7 mouse cellular contexts compared by ENCODE assay signal in genomic region chr2:45184704-45185620, GRCm38 (mm10).
A peak's percentile ranks its signal among the peaks of the same experiment; 100 is the strongest.
DNase-seq lines count a peak whose midpoint lies in the region; ATAC-seq and TF ChIP-seq lines count a peak whose summit lies in the region.

No protein-coding gene starts in this region.

- no peaks in the 10 kb centered on the region for H3K36me3 ChIP-seq in embryonic facial prominence, embryonic 12.5 days
- no peaks in the 10 kb centered on the region for H3K36me3 ChIP-seq in hindbrain, embryonic 12.5 days
- no peaks in the 10 kb centered on the region for H3K36me3 ChIP-seq in liver, embryonic 11.5 days (ENCODE audit: control insufficient read depth, insufficient read depth, low read length)
- H3K36me3 ChIP-seq in midbrain, postnatal 0 days (ENCODE audit: insufficient read depth, low read length), result no peaks in the 10 kb centered on the region

- no peak overlapping the region for H3K9ac ChIP-seq in embryonic facial prominence, embryonic 12.5 days
- H3K9ac ChIP-seq in hindbrain, embryonic 12.5 days, result 0 out of 2 replicates have a peak overlapping the region, but pooled peaks have one; percentile 13
- peak overlapping the region; percentile 34; the same call in 1 of the 2 replicates for H3K9ac ChIP-seq in liver, embryonic 11.5 days (ENCODE audit: low read depth, low read length)
- no peak overlapping the region for H3K9ac ChIP-seq in midbrain, postnatal 0 days (replicated peaks; ENCODE audit: low read length, poor library complexity, severe bottlenecking)

- TF ChIP-seq CTCF in midbrain, postnatal 0 days (IDR thresholded peaks at IDR 0.05), result no peak

- 8% methylated on average over 18 of the region's 18 CpGs for WGBS in embryonic facial prominence, embryonic 12.5 days
- 8% methylated on average over 18 of the region's 18 CpGs for WGBS in hindbrain, embryonic 12.5 days
- 6% methylated on average over 18 of the region's 18 CpGs for WGBS in liver, embryonic 11.5 days
- 8% methylated on average over 18 of the region's 18 CpGs for WGBS in midbrain, postnatal 0 days

- H3K4me3 ChIP-seq in embryonic facial prominence, embryonic 12.5 days, result no peak overlapping the region
- H3K4me3 ChIP-seq in hindbrain, embryonic 12.5 days, result no peak overlapping the region
- peak overlapping the region; percentile 34 for H3K4me3 ChIP-seq in liver, embryonic 11.5 days (ENCODE audit: low read depth, low read length)
- peak overlapping the region; percentile 6; the same call in 1 of the 2 replicates for H3K4me3 ChIP-seq in midbrain, postnatal 0 days (ENCODE audit: low read depth, low read length)

- ATAC-seq in embryonic facial prominence, embryonic 12.5 days (ENCODE audit: insufficient number of reproducible peaks, insufficient read depth, low FRiP score, low TSS enrichment), result no peak
- no peak for ATAC-seq in hindbrain, embryonic 12.5 days (ENCODE audit: low FRiP score)
- ATAC-seq in liver, embryonic 11.5 days (replicated peaks; ENCODE audit: low FRiP score), result peak; percentile 83
- peak; percentile 34; the same call in 1 of the 2 replicates for ATAC-seq in midbrain, postnatal 0 days (ENCODE audit: low FRiP score)

- no peaks in the 10 kb centered on the region for H3K9me3 ChIP-seq in embryonic facial prominence, embryonic 12.5 days
- no peaks in the 10 kb centered on the region for H3K9me3 ChIP-seq in hindbrain, embryonic 12.5 days (replicated peaks)
- no peaks in the 10 kb centered on the region for H3K9me3 ChIP-seq in liver, embryonic 11.5 days (ENCODE audit: control insufficient read depth, low read length)
- no peaks in the 10 kb centered on the region for H3K9me3 ChIP-seq in midbrain, postnatal 0 days (ENCODE audit: low read length)

- H3K4me1 ChIP-seq in embryonic facial prominence, embryonic 12.5 days, result peaks cover 12% of the 10 kb centered on the region
- H3K4me1 ChIP-seq in hindbrain, embryonic 12.5 days, result peaks cover 16% of the 10 kb centered on the region
- H3K4me1 ChIP-seq in liver, embryonic 11.5 days (replicated peaks; ENCODE audit: control insufficient read depth, insufficient read depth, low read length), result peaks cover 24% of the 10 kb centered on the region
- peaks cover 3% of the 10 kb centered on the region; the same call in 1 of the 2 replicates for H3K4me1 ChIP-seq in midbrain, postnatal 0 days (ENCODE audit: insufficient read depth, low read length)

- peak overlapping the region; percentile 57; the same call in 1 of the 2 replicates for H3K27ac ChIP-seq in embryonic facial prominence, embryonic 12.5 days
- peak overlapping the region; percentile 49 for H3K27ac ChIP-seq in hindbrain, embryonic 12.5 days
- H3K27ac ChIP-seq in liver, embryonic 11.5 days (ENCODE audit: low read depth, low read length), result peak overlapping the region; percentile 14
- H3K27ac ChIP-seq in midbrain, postnatal 0 days (ENCODE audit: low read depth, low read length), result no peak overlapping the region

- H3K4me2 ChIP-seq in embryonic facial prominence, embryonic 12.5 days (replicated peaks), result peak overlapping the region; percentile 43
- peak overlapping the region; percentile 46 for H3K4me2 ChIP-seq in hindbrain, embryonic 12.5 days (replicated peaks)
- H3K4me2 ChIP-seq in liver, embryonic 11.5 days, result peak overlapping the region; percentile 54
- H3K4me2 ChIP-seq in midbrain, postnatal 0 days (ENCODE audit: low read depth, low read length, poor library complexity, severe bottlenecking), result peak overlapping the region; percentile 38

- no peaks in the 10 kb centered on the region for H3K27me3 ChIP-seq in embryonic facial prominence, embryonic 12.5 days
- H3K27me3 ChIP-seq in hindbrain, embryonic 12.5 days, result no peaks in the 10 kb centered on the region
- H3K27me3 ChIP-seq in liver, embryonic 11.5 days (replicated peaks; ENCODE audit: control insufficient read depth, insufficient read depth, low read length), result no peaks in the 10 kb centered on the region
- no peaks in the 10 kb centered on the region for H3K27me3 ChIP-seq in midbrain, postnatal 0 days (ENCODE audit: insufficient read depth, low read length)

- DNase-seq in adrenal gland, postnatal 36 days, result peak; percentile 23 to 37
- no peak for DNase-seq in liver, embryonic 11.5 days (ENCODE audit: low spot score)
- peak; percentile 33 for DNase-seq in midbrain, postnatal 0 days (ENCODE audit: low spot score)
- DNase-seq in spleen, adult 18-20 months, result no peak
- DNase-seq in thymus, postnatal 4 days, result no peak

Comparison
In these comparisons a context has a peak if more than half of its experiments do, and no peak if none do; other contexts are left out.
1. DNase-seq: peak in adrenal gland, postnatal 36 days (2 of 2) and midbrain, postnatal 0 days (single experiment); none in liver, embryonic 11.5 days (single experiment), spleen, adult 18-20 months (0 of 2) and thymus, postnatal 4 days (single experiment).
2. ATAC-seq: peak in liver, embryonic 11.5 days (single experiment) and midbrain, postnatal 0 days (single experiment); none in embryonic facial prominence, embryonic 12.5 days (single experiment) and hindbrain, embryonic 12.5 days (single experiment).
3. H3K4me3 ChIP-seq: peak in liver, embryonic 11.5 days (single experiment) and midbrain, postnatal 0 days (single experiment); none in embryonic facial prominence, embryonic 12.5 days (single experiment) and hindbrain, embryonic 12.5 days (single experiment).
4. H3K9ac ChIP-seq: peak in hindbrain, embryonic 12.5 days (single experiment) and liver, embryonic 11.5 days (single experiment); none in embryonic facial prominence, embryonic 12.5 days (single experiment) and midbrain, postnatal 0 days (single experiment).
5. Peak in every context shown above with its lines, with median percentiles within 50 percentile points of each other: H3K4me2 ChIP-seq.